Mouse (Mus musculus) heart, postnatal 0 days (tissue): ENCODE measurements at regions not wholly inside any gene's neighbourhood (a gene's known extent, or its start where the extent isn't known, plus 50 kb on each side); places are given as distances from the start of the nearest gene placed in this dataset.
A peak's percentile ranks its signal among the peaks of the same experiment; 100 is the strongest.

ENCODE experiments used
- ATAC-seq: fragments of 200-750 bp; cut with Nextera tagmentation; 2 replicates; pipeline ENCODE4 v1.8.0; 2017; ENCODE audit warnings: low read depth, moderate number of reproducible peaks, moderate library complexity; ENCODE audit not compliant: insufficient read depth
- DNase-seq: peaks from one replicate; pipeline ENCODE4 v3.0.0-alpha.2; 2016; ENCODE audit warnings: low spot score
- H3K27ac ChIP-seq: fragments of 300-500 bp; sonication (generic); 2 replicates; pipeline ENCODE4 v1.5.1; 2014; ENCODE audit warnings: low read depth, mild to moderate bottlenecking
- H3K27me3 ChIP-seq: fragments of 300-500 bp; sonication (generic); 2 replicates; pipeline ENCODE4 v1.6.1; 2014; ENCODE audit warnings: low read length, mixed read lengths; ENCODE audit not compliant: control insufficient read depth, insufficient read depth
- H3K36me3 ChIP-seq: fragments of 300-500 bp; sonication (generic); replicated peaks from 2 replicates; pipeline ENCODE4 v1.6.1; 2014; ENCODE audit warnings: low read length, mixed read lengths; ENCODE audit not compliant: control insufficient read depth, insufficient read depth
- H3K4me1 ChIP-seq: fragments of 300-500 bp; sonication (generic); 2 replicates; pipeline ENCODE4 v1.6.1; 2014; ENCODE audit warnings: antibody characterized with exemption; ENCODE audit not compliant: control insufficient read depth, insufficient read depth
- H3K4me2 ChIP-seq: fragments of 300-500 bp; sonication (generic); 2 replicates; pipeline ENCODE4 v1.6.1; 2014; ENCODE audit warnings: low read depth, mild to moderate bottlenecking, low read length, moderate library complexity
- H3K4me3 ChIP-seq: fragments of 300-500 bp; sonication (generic); 2 replicates; pipeline ENCODE4 v1.5.1; 2014; ENCODE audit warnings: low read depth, low read length
- H3K9ac ChIP-seq: fragments of 300-500 bp; sonication (generic); replicated peaks from 2 replicates; pipeline ENCODE4 v1.6.1; 2014; ENCODE audit warnings: low read depth, low read length, mixed read lengths
- H3K9me3 ChIP-seq: fragments of 300-500 bp; sonication (generic); replicated peaks from 2 replicates; pipeline ENCODE4 v1.6.1; 2016; ENCODE audit warnings: low read length; ENCODE audit not compliant: control insufficient read depth
- CTCF ChIP-seq: IDR thresholded peaks from 2 replicates; pipeline ENCODE4 v1.5.1; 2016; ENCODE audit warnings: antibody characterized with exemption, control low read depth, low read depth
- EP300 ChIP-seq: IDR thresholded peaks from 2 replicates; pipeline ENCODE4 v1.6.1; 2016; ENCODE audit warnings: antibody characterized with exemption, low read depth
- WGBS: fragments of 180-500 bp; shearing (Covaris S2); extraction: QIAGEN DNeasy Blood & Tissue Kit; methylation state at CpG from one replicate; pipeline ENCODE4 v1.1.7; 2014; 5-methylcytosine and 5-hydroxymethylcytosine counted together

- H3K4me3 ChIP-seq, result no peak overlapping the region
- DNase-seq (no peak), ATAC-seq (no peak)
- TF ChIP-seq CTCF, result no peak
- no peak for TF ChIP-seq EP300
- no peak overlapping the region for H3K4me2 ChIP-seq
- H3K9ac ChIP-seq, result no peak overlapping the region
- no peaks in the 10 kb centered on the region for H3K9me3 ChIP-seq
- no peaks in the 10 kb centered on the region for H3K36me3 ChIP-seq
- no peak overlapping the region for H3K27ac ChIP-seq
- H3K4me1 ChIP-seq, result peaks cover 23% of the 10 kb centered on the region; the same call in 1 of the 2 replicates
- no peaks in the 10 kb centered on the region for H3K27me3 ChIP-seq
These were observed 111.1 kb downstream of the Ccdc71l start for GRCm38 (mm10) chr12:32489415-32490139.

GRCm38 (mm10) chr12:32504196-32504595, 125.7 kb downstream of the Ccdc71l start:
- Histone ChIP-seq H3K27ac (no peak overlapping the region), H3K9me3 (no peaks in the 10 kb centered on the region), H3K4me2 (no peak overlapping the region), H3K4me1 (no peaks in the 10 kb centered on the region), H3K27me3 (no peaks in the 10 kb centered on the region), H3K9ac (no peak overlapping the region), H3K4me3 (no peak overlapping the region), H3K36me3 (no peaks in the 10 kb centered on the region)
- 28% methylated on average over 3 of the region's 3 CpGs for WGBS
- ATAC-seq, result no peak
- DNase-seq, result no peak
- TF ChIP-seq CTCF, result no peak
- TF ChIP-seq EP300, result no peak

GRCm38 (mm10) chr12:32508671-32509070, 130.2 kb downstream of the Ccdc71l start:
- 43% methylated on average over 1 of the region's 1 CpGs for WGBS
- Histone ChIP-seq H3K4me1 (no peaks in the 10 kb centered on the region), H3K27me3 (no peaks in the 10 kb centered on the region), H3K9ac (no peak overlapping the region), H3K27ac (no peak overlapping the region), H3K36me3 (no peaks in the 10 kb centered on the region), H3K9me3 (no peaks in the 10 kb centered on the region; the same call in 1 of the 2 replicates), H3K4me3 (no peak overlapping the region), H3K4me2 (no peak overlapping the region)
- ATAC-seq (no peak), DNase-seq (no peak)
- no peak for TF ChIP-seq CTCF
- TF ChIP-seq EP300, result no peak

- Histone ChIP-seq H3K4me1 (no peaks in the 10 kb centered on the region), H3K4me3 (no peak overlapping the region), H3K9me3 (no peaks in the 10 kb centered on the region), H3K9ac (no peak overlapping the region), H3K4me2 (no peak overlapping the region), H3K36me3 (no peaks in the 10 kb centered on the region), H3K27me3 (no peaks in the 10 kb centered on the region), H3K27ac (no peak overlapping the region)
- DNase-seq (no peak), ATAC-seq (no peak)
- TF ChIP-seq EP300 (no peak), CTCF (no peak)
- 45% methylated on average over 1 of the region's 1 CpGs for WGBS
These were observed 147.1 kb downstream of the Ccdc71l start for GRCm38 (mm10) chr12:32525586-32525985.

- TF ChIP-seq EP300 (no peak), CTCF (no peak)
- ATAC-seq, result no peak
- Histone ChIP-seq H3K36me3 (no peaks in the 10 kb centered on the region), H3K9ac (no peak overlapping the region), H3K27me3 (no peaks in the 10 kb centered on the region), H3K4me3 (no peak overlapping the region), H3K4me2 (no peak overlapping the region), H3K9me3 (no peaks in the 10 kb centered on the region), H3K4me1 (no peaks in the 10 kb centered on the region), H3K27ac (no peak overlapping the region)
- DNase-seq, result no peak
- WGBS, result 81% methylated on average over 3 of the region's 3 CpGs
These were observed 152.7 kb downstream of the Ccdc71l start for GRCm38 (mm10) chr12:32531216-32531615.

GRCm38 (mm10) chr12:32533641-32534040, 155.1 kb downstream of the Ccdc71l start:
- no peak for ATAC-seq
- Histone ChIP-seq H3K4me3 (no peak overlapping the region), H3K27me3 (no peaks in the 10 kb centered on the region), H3K9me3 (no peaks in the 10 kb centered on the region), H3K36me3 (no peaks in the 10 kb centered on the region), H3K4me2 (no peak overlapping the region), H3K9ac (no peak overlapping the region), H3K4me1 (no peaks in the 10 kb centered on the region), H3K27ac (no peak overlapping the region)
- DNase-seq, result peak; percentile 10
- no peak for TF ChIP-seq EP300
